Mouse (Mus musculus): ENCODE data around the gene Ppp2r2d. TPM values are rescaled to one million over a fixed set of nuclear protein-coding genes. Genes with fewer than 3 reads are reported as not detected.
A peak's percentile ranks its signal among the peaks of the same experiment; 100 is the strongest.

The Ppp2r2d gene
- polyA plus RNA-seq, 1 experiment from 2014 or later: 17.2 TPM

DNA sequence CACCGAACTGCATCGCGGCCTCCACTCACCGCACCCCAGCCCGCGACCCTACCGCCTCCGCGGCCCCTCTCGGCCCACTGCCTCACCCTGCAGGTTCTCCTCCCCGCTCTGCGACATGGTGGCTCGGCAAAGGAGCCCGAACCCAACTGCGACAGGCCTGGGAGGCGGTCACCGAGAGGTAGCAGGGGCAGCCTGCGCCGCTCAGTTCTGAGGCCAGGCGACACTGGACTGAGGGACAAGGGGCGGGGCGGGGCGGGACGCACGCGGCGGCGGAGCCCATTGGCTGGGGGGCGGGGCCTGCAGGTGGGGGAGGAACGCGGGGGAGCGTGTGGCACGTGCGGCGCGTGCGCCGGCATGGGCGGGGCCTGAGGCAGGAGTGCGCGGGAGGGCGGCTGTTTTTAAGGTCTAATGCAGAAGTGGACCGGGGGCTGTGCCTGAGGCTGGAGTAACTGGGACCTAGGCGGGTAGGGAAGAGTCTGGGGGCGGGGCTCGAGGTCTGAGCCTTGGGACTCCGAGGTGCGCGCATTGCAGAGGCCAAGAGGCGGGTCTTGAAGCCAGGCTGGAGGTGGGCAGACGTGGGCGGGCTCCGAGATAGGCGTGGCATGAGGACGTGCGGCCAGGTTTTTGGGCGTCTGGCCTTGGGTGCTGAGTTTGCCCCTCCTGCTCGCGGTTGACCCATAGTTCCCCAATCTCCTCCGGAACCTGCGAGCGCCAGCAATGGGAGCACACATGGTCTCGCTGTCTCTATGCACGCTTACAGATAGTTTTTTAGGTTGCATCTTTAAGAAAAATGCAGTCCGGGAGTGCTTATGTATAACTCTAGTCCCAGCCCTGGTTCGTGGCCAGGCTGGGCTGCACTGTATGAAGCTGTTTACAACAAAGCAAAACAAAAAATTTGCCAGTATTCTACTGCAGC lies 63.7 kb downstream of the Ppp2r2d start, which contains the start of gene Bnip3:
Gene Bnip3, minus strand, starts transcription at position 243 of the 916 bp plus-strand sequence.
- Histone ChIP-seq H3K36me3 (replicated peaks; ENCODE audit: insufficient read depth, low read length) (no peaks in the 10 kb centered on the region; the same call in 1 of the 2 replicates), H3K4me1 (ENCODE audit: insufficient read depth) (peaks cover 29% of the 10 kb centered on the region), H3K27ac (ENCODE audit: low read depth) (peak within 1 kb of the TSS; percentile 97), H3K9me3 (ENCODE audit: low read length) (no peaks in the 10 kb centered on the region), H3K4me2 (ENCODE audit: low read depth, low read length) (peak within 1 kb of the TSS; percentile 85), H3K9ac (replicated peaks) (peak within 1 kb of the TSS; percentile 97), H3K27me3 (ENCODE audit: insufficient read depth, low read length) (no peaks in the 10 kb centered on the region), H3K4me3 (ENCODE audit: low read depth, low read length) (peak within 1 kb of the TSS; percentile 86)
- peak; percentile 23; the same call in 1 of the 2 replicates for TF ChIP-seq EP300 (IDR thresholded peaks at IDR 0.05; ENCODE audit: low read depth)
- TF ChIP-seq CTCF (IDR thresholded peaks at IDR 0.05; ENCODE audit: low read depth): no peak
- peak; percentile 98 for DNase-seq
- peak; percentile 85 for ATAC-seq
- under 1% methylated on average over 54 of the region's 66 CpGs for WGBS (ENCODE audit: insufficient replicate concordance)

DNA sequence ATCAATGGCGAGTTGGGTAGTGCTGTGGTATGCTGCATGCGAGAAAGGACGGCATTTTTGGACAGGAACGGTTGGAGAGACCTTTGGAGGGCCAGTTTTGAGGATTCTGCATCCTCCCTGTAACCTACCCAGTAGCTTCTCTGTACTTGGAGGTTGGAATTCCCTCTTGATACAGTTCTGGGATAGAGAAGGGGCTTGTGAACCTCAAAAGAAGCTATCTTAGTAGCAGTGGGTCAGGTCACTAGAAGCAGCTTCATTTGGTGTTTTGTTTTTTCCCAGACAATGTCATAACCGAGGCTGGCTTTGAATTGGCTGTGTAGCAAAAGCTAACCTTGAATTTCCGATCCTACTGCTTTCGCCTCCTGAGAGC lies 64.3 kb downstream of the Ppp2r2d start:
- no peak for TF ChIP-seq CTCF (IDR thresholded peaks at IDR 0.05; ENCODE audit: low read depth)
- TF ChIP-seq EP300 (IDR thresholded peaks at IDR 0.05; ENCODE audit: low read depth): no peak
- WGBS (ENCODE audit: insufficient replicate concordance): 21% methylated on average over 7 of the region's 7 CpGs

DNA sequence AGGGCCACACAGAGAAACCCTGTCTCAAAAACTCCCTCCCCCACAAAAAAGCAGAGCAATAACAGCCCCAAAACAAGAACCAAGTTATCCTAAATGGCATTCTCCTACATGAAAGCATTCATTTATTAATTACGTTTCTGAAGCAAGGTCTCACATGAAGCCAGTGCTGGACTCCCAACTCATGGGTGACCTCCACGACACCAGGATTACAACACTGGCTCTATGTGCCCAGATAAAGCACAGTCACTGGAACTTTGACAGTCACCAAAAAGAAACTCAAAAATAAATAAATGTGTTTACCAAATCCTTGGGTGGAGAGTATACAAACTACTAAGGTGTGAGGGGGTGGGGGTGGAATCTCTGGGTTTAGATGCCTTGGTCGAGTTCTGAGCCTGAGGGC lies 67.7 kb downstream of the Ppp2r2d start:
- WGBS (ENCODE audit: insufficient replicate concordance): 45% methylated on average over 3 of the region's 3 CpGs

More for the DNA sequence above, 64.3 kb downstream of the Ppp2r2d start:
- peak overlapping the region; percentile 86 for H3K4me3 ChIP-seq (ENCODE audit: low read depth, low read length)
- no peak for DNase-seq
- no peaks in the 10 kb centered on the region for H3K27me3 ChIP-seq (ENCODE audit: insufficient read depth, low read length)
- H3K9me3 ChIP-seq (ENCODE audit: low read length): no peaks in the 10 kb centered on the region
- no peak for ATAC-seq
- H3K36me3 ChIP-seq (replicated peaks; ENCODE audit: insufficient read depth, low read length): no peaks in the 10 kb centered on the region
- H3K27ac ChIP-seq (ENCODE audit: low read depth): peak overlapping the region; percentile 97
- peak overlapping the region; percentile 85 for H3K4me2 ChIP-seq (ENCODE audit: low read depth, low read length)
- peak overlapping the region; percentile 58 for H3K9ac ChIP-seq (replicated peaks)
- peaks cover 25% of the 10 kb centered on the region for H3K4me1 ChIP-seq (ENCODE audit: insufficient read depth)

DNA sequence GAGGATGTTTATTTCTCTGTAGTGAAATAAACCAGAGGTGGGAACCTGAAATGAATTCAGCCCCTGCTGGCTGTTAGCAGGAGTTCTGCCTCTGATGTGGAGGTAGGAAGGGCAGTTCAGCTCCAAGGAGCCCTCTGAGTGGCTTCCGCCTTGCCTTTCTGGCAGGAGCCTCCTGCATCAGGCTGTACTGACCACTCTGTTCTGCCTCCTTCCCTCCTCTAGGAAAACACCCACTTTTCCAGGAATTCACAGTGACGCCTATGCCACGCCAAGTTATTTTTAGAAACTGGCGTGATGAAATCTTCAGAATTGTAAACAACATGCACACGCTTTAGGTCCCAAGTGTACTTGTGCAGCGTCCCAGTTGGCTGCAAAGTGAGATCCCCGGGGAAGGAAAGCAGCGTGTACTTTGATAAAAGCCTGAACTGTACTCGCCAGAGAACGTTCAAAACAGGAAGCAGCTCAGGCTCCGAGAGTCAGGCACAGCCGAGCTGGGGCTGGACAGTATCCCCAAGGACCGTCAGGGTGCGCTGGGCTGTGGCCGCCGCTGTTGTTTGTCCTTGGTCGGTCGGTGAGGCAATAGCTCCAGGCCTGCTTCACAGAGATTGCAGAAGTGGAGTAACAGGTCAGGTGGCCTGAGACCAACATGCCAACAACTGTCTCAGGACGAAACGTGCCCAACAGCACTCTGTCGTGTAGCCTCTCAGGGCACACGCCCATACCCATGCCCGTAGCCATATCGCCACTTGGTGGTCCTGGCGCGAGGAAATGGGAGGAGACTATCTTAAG lies 73.5 kb downstream of the Ppp2r2d start:
- peak; percentile 90 for ATAC-seq
- H3K27me3 ChIP-seq (ENCODE audit: insufficient read depth, low read length): no peaks in the 10 kb centered on the region
- H3K4me1 ChIP-seq (ENCODE audit: insufficient read depth): peaks cover 12% of the 10 kb centered on the region
- H3K9ac ChIP-seq (replicated peaks): peak overlapping the region; percentile 65
- H3K27ac ChIP-seq (ENCODE audit: low read depth): peak overlapping the region; percentile 99
- H3K4me3 ChIP-seq (ENCODE audit: low read depth, low read length): peak overlapping the region; percentile 38
- no peaks in the 10 kb centered on the region for H3K36me3 ChIP-seq (replicated peaks; ENCODE audit: insufficient read depth, low read length)
- peak; percentile 40 for TF ChIP-seq CTCF (IDR thresholded peaks at IDR 0.05; ENCODE audit: low read depth)
- TF ChIP-seq EP300 (IDR thresholded peaks at IDR 0.05; ENCODE audit: low read depth): peak; percentile 97
- DNase-seq: peak; percentile 87
- WGBS (ENCODE audit: insufficient replicate concordance): under 1% methylated on average over 26 of the region's 26 CpGs
- no peaks in the 10 kb centered on the region for H3K9me3 ChIP-seq (ENCODE audit: low read length)
- peak overlapping the region; percentile 73 for H3K4me2 ChIP-seq (ENCODE audit: low read depth, low read length)

More for the DNA sequence above, 67.7 kb downstream of the Ppp2r2d start:
- no peak for TF ChIP-seq EP300 (IDR thresholded peaks at IDR 0.05; ENCODE audit: low read depth)
- TF ChIP-seq CTCF (IDR thresholded peaks at IDR 0.05; ENCODE audit: low read depth): no peak
- DNase-seq: no peak
- Histone ChIP-seq H3K27ac (ENCODE audit: low read depth) (peak overlapping the region; percentile 67), H3K9me3 (ENCODE audit: low read length) (no peaks in the 10 kb centered on the region), H3K9ac (replicated peaks) (no peak overlapping the region), H3K36me3 (replicated peaks; ENCODE audit: insufficient read depth, low read length) (no peaks in the 10 kb centered on the region), H3K4me2 (ENCODE audit: low read depth, low read length) (no peak overlapping the region), H3K4me1 (ENCODE audit: insufficient read depth) (peaks cover 18% of the 10 kb centered on the region), H3K27me3 (ENCODE audit: insufficient read depth, low read length) (no peaks in the 10 kb centered on the region), H3K4me3 (ENCODE audit: low read depth, low read length) (no peak overlapping the region)
- no peak for ATAC-seq

DNA sequence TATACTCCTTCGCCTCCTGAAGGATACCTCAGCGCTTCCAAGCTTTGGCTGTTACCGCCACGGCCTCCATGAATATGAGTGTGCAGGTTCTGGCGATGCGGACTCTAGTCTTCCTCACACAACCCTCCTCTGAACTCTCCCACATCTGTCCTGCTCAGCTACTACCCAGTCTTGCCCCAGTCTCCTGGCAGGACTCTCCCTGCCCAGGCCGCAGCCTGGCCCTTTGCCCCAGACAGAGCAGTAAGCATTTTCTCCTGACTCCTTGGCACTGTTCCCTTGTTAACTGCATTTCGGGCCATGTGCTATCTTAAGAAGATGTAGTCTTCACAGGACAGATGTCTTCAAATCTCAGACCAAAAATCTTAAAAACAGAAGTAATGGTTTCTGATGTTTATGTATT lies 75.7 kb downstream of the Ppp2r2d start:
- Histone ChIP-seq H3K4me2 (ENCODE audit: low read depth, low read length) (no peak overlapping the region), H3K4me3 (ENCODE audit: low read depth, low read length) (no peak overlapping the region), H3K27ac (ENCODE audit: low read depth) (no peak overlapping the region), H3K9ac (replicated peaks) (no peak overlapping the region), H3K36me3 (replicated peaks; ENCODE audit: insufficient read depth, low read length) (no peaks in the 10 kb centered on the region), H3K27me3 (ENCODE audit: insufficient read depth, low read length) (no peaks in the 10 kb centered on the region), H3K9me3 (ENCODE audit: low read length) (no peaks in the 10 kb centered on the region), H3K4me1 (ENCODE audit: insufficient read depth) (peaks cover 12% of the 10 kb centered on the region)
- WGBS (ENCODE audit: insufficient replicate concordance): 86% methylated on average over 8 of the region's 8 CpGs
- ATAC-seq (no peak), DNase-seq (no peak)
- no peak for TF ChIP-seq EP300 (IDR thresholded peaks at IDR 0.05; ENCODE audit: low read depth)

Data from liver, postnatal 0 days (tissue).